Mouse (Mus musculus) testis, adult 2 months (tissue): ENCODE results near the gene Ubash3b. TPM values are rescaled to one million over a fixed set of nuclear protein-coding genes. Genes with fewer than 3 reads are reported as not detected.

Experiments
- H3K27ac ChIP-seq: fragments of 200-500 bp; 2 replicates; pipeline ENCODE4 v1.5.1; 2012; ENCODE audit warnings: low read depth, low read length; ENCODE audit not compliant: control insufficient read depth, insufficient read depth
- H3K27me3 ChIP-seq: fragments of 200-500 bp; 2 replicates; pipeline ENCODE4 v1.6.1; 2012; ENCODE audit warnings: mild to moderate bottlenecking, low read length, moderate library complexity; ENCODE audit not compliant: control insufficient read depth, insufficient read depth
- H3K36me3 ChIP-seq: fragments of 200-500 bp; 2 replicates; pipeline ENCODE4 v1.6.1; 2012; ENCODE audit warnings: mild to moderate bottlenecking, low read length; ENCODE audit not compliant: control insufficient read depth, insufficient read depth
- H3K4me1 ChIP-seq: fragments of 200-500 bp; 2 replicates; pipeline ENCODE4 v1.6.1; 2012; ENCODE audit warnings: low read length; ENCODE audit not compliant: control insufficient read depth, insufficient read depth
- H3K4me3 ChIP-seq: fragments of 200-500 bp; 2 replicates; pipeline ENCODE4 v1.5.1; 2012; ENCODE audit warnings: low read depth, mild to moderate bottlenecking, low read length, moderate library complexity, mixed read lengths; ENCODE audit not compliant: control insufficient read depth
- CTCF ChIP-seq: fragments of 200-500 bp; IDR thresholded peaks from 2 replicates; pipeline ENCODE4 v1.5.1; 2012; ENCODE audit warnings: low read depth, mild to moderate bottlenecking, inconsistent platforms, low read length, moderate library complexity; ENCODE audit not compliant: control insufficient read depth, insufficient read depth, insufficient replicate concordance
- POLR2A ChIP-seq: fragments of 200-500 bp; IDR thresholded peaks from 2 replicates; pipeline ENCODE4 v1.6.1; 2012; ENCODE audit warnings: low read depth, mild to moderate bottlenecking, inconsistent platforms, low read length, moderate library complexity; ENCODE audit not compliant: control insufficient read depth
- polyA plus RNA-seq: library from polyadenylated mRNA; depleted of rRNA; stranded (reverse); fragments of >200 nt; gene quantifications from 2 replicates; pipeline ENCODE4 v1.2.3, GENCODE M21; 2012

The Ubash3b gene
- polyA plus RNA-seq, 1 experiment = 1.6 TPM

- Histone ChIP-seq H3K27me3 (no peaks in the 10 kb centered on the region), H3K4me1 (no peaks in the 10 kb centered on the region; the same call in 1 of the 2 replicates), H3K27ac (no peak overlapping the region), H3K4me3 (no peak overlapping the region), H3K36me3 (no peaks in the 10 kb centered on the region)
- TF ChIP-seq CTCF (no peak), POLR2A (no peak)
These were observed 111.0 kb downstream of the Ubash3b start for GRCm38 (mm10) chr9:41050331-41051079.

GRCm38 (mm10) chr9:41049282-41049681, 112.2 kb downstream of the Ubash3b start:
- no peak overlapping the region for H3K4me3 ChIP-seq
- no peaks in the 10 kb centered on the region for H3K36me3 ChIP-seq
- TF ChIP-seq CTCF (no peak), POLR2A (no peak)
- no peaks in the 10 kb centered on the region for H3K27me3 ChIP-seq
- no peak overlapping the region for H3K27ac ChIP-seq
- no peaks in the 10 kb centered on the region; the same call in 1 of the 2 replicates for H3K4me1 ChIP-seq

DNA sequence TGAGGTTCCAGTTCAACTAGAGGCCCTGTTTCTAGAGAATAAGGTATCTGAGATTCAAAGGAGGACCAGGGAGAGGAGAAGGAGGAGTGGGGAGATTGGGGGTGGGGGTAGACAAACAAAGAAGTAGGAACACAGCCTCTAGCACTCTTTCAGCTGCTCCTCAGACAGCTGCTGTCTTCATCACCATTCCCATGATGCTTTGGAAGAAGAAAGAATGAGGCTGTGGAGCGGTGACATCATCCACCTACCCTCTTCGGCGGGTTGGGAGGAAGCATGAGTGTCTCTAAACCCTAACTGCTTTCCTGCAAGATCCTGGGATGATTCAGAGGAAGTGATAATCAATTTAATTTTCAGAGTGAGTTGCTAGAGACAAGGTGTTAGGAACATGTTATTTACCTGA, 112.7 kb downstream of the Ubash3b start:
- TF ChIP-seq POLR2A (no peak), CTCF (no peak)
- Histone ChIP-seq H3K27me3 (no peaks in the 10 kb centered on the region), H3K4me3 (no peak overlapping the region), H3K36me3 (no peaks in the 10 kb centered on the region), H3K4me1 (no peaks in the 10 kb centered on the region; the same call in 1 of the 2 replicates), H3K27ac (no peak overlapping the region)

DNA sequence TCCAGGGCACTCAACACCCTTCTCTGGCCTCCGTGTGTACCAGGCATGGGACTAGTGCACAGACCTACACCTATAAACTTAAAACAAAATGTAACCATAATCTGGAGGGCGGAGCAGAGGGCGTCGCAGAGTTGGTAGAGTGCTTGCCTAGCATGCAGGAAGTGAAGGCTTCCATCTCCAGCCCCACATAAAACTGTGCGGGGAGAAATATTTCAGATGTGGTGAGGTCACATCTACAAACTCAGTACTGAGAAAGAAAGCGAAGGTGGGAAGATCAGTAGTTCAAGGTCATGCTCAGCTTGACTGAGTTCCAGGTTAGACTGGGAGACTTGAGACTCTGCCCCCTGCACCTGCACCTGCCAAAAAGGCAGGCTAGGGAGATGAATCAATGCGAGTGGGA, 113.3 kb downstream of the Ubash3b start:
- TF ChIP-seq CTCF = no peak
- no peaks in the 10 kb centered on the region; the same call in 1 of the 2 replicates for H3K4me1 ChIP-seq
- no peaks in the 10 kb centered on the region for H3K27me3 ChIP-seq
- H3K27ac ChIP-seq = no peak overlapping the region
- H3K4me3 ChIP-seq = no peak overlapping the region
- H3K36me3 ChIP-seq = no peaks in the 10 kb centered on the region

DNA sequence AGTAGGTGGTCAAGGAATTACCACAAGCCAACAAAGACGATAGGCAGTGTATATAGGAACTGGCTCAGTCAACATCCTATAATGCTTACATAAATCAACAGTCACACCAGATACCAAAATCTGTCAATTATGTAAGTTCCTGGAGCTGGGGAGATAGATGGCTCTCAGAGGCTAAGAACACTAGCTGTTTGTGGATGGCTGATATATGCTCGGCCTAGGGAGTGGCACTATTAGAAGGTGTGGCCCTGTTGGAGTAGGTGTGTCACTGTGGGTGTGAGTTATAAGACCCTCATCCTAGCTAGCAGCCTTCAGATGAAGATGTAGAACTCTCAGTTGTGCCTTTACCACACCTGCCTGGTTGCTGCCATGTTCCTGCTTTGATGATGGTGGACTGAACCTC, 113.8 kb downstream of the Ubash3b start:
- Histone ChIP-seq H3K36me3 (no peaks in the 10 kb centered on the region), H3K27me3 (no peaks in the 10 kb centered on the region), H3K27ac (no peak overlapping the region), H3K4me1 (no peaks in the 10 kb centered on the region; the same call in 1 of the 2 replicates), H3K4me3 (no peak overlapping the region)
- TF ChIP-seq CTCF (no peak), POLR2A (no peak)

DNA sequence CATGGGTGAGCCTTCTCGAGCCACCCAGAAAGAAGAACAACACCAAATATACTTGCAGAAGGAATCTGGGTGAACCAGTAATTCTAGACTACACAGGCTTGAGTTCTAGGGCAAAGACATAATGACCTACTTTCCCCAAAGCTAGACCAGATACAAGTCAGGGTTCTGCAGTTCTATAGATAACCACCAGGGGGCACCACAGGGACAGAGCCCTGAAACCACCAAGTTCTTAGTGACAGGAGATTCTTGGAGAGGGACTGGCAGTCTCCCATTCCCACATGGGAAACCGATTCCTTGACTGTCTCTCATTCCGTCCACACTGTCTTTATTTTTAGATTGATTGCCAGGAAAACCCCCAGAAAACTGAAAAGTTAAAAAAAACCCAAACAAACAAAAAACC, 116.9 kb downstream of the Ubash3b start:
- Histone ChIP-seq H3K4me3 (no peak overlapping the region), H3K4me1 (no peaks in the 10 kb centered on the region), H3K36me3 (no peaks in the 10 kb centered on the region), H3K27ac (no peak overlapping the region), H3K27me3 (no peaks in the 10 kb centered on the region)
- peak; percentile 53; the same call in 1 of the 2 replicates for TF ChIP-seq CTCF
- no peak for TF ChIP-seq POLR2A

GRCm38 (mm10) chr9:41043641-41044040, 117.9 kb downstream of the Ubash3b start:
- no peak for TF ChIP-seq POLR2A
- TF ChIP-seq CTCF = no peak
- no peaks in the 10 kb centered on the region for H3K27me3 ChIP-seq
- no peak overlapping the region for H3K27ac ChIP-seq
- no peak overlapping the region for H3K4me3 ChIP-seq
- H3K36me3 ChIP-seq = no peaks in the 10 kb centered on the region
- no peaks in the 10 kb centered on the region for H3K4me1 ChIP-seq

DNA sequence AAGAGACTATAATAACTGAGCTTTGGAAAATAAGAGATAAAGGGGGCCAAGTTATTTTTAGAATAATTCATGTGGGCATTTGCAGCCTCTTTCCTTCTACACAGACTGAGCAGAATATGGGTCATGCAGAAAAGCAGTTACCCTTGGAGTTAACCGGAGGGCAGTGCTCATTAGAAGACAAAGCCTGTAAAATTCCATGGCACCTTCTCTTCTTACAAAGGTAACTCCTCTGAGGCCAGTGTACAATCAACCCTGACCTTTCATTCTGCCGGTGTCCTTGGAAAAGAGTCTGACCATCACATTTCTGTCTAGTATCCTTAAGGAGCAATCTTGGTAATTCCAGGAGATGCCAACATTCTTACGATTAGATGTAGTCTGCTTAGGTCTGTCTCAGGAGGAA, 120.1 kb downstream of the Ubash3b start:
- Histone ChIP-seq H3K36me3 (no peaks in the 10 kb centered on the region), H3K27me3 (no peaks in the 10 kb centered on the region), H3K4me1 (no peaks in the 10 kb centered on the region), H3K4me3 (no peak overlapping the region), H3K27ac (no peak overlapping the region)
- TF ChIP-seq POLR2A (no peak), CTCF (no peak)
